Mouse (Mus musculus) heart, embryonic 15.5 days (tissue): ENCODE results near the gene Atrn. TPM values are rescaled to one million over a fixed set of nuclear protein-coding genes. Genes with fewer than 3 reads are reported as not detected.

ENCODE experiments used
- ATAC-seq: fragments of 200-750 bp; cut with Nextera tagmentation; replicated peaks from 2 replicates; pipeline ENCODE4 v1.8.0; 2017; ENCODE audit warnings: low read depth, moderate TSS enrichment; ENCODE audit not compliant: insufficient number of reproducible peaks, insufficient read depth, low FRiP score
- H3K27ac ChIP-seq: fragments of 300-500 bp; sonication (generic); 2 replicates; pipeline ENCODE4 v1.5.1; 2015; ENCODE audit warnings: mild to moderate bottlenecking, inconsistent platforms
- H3K27me3 ChIP-seq: fragments of 300-500 bp; sonication (generic); 2 replicates; pipeline ENCODE4 v1.6.1; 2015; ENCODE audit warnings: inconsistent platforms
- H3K36me3 ChIP-seq: fragments of 300-500 bp; sonication (generic); 2 replicates; pipeline ENCODE4 v1.6.1; 2015; ENCODE audit warnings: mild to moderate bottlenecking, inconsistent platforms
- H3K4me1 ChIP-seq: fragments of 300-500 bp; sonication (generic); replicated peaks from 2 replicates; pipeline ENCODE4 v1.6.1; 2015; ENCODE audit warnings: inconsistent platforms
- H3K4me2 ChIP-seq: fragments of 300-500 bp; sonication (generic); 2 replicates; pipeline ENCODE4 v1.6.1; 2015; ENCODE audit warnings: inconsistent platforms, mild to moderate bottlenecking, moderate library complexity
- H3K4me3 ChIP-seq: fragments of 300-500 bp; sonication (generic); 2 replicates; pipeline ENCODE4 v1.5.1; 2015; ENCODE audit warnings: mild to moderate bottlenecking, inconsistent platforms
- H3K9ac ChIP-seq: fragments of 300-500 bp; sonication (generic); 2 replicates; pipeline ENCODE4 v1.6.1; 2015; ENCODE audit warnings: mild to moderate bottlenecking, inconsistent platforms
- H3K9me3 ChIP-seq: fragments of 300-500 bp; sonication (generic); replicated peaks from 2 replicates; pipeline ENCODE4 v1.6.1; 2016; ENCODE audit warnings: inconsistent platforms
- WGBS: fragments of 180-500 bp; shearing (Covaris S2); methylation state at CpG from one replicate; pipeline ENCODE4 v1.1.7; 2015; ENCODE audit warnings: mixed read lengths; 5-methylcytosine and 5-hydroxymethylcytosine counted together
- polyA plus RNA-seq: library from polyadenylated mRNA; unstranded; fragments of >200 nt; fragmentation: Nextera tagmentation; extraction: Ambion mirVana; gene quantifications from 2 replicates; pipeline ENCODE4 v1.2.1, GENCODE M21; 2015

Gene Atrn
- polyA plus RNA-seq, 1 experiment from 2014 or later, result 4.0 TPM

DNA sequence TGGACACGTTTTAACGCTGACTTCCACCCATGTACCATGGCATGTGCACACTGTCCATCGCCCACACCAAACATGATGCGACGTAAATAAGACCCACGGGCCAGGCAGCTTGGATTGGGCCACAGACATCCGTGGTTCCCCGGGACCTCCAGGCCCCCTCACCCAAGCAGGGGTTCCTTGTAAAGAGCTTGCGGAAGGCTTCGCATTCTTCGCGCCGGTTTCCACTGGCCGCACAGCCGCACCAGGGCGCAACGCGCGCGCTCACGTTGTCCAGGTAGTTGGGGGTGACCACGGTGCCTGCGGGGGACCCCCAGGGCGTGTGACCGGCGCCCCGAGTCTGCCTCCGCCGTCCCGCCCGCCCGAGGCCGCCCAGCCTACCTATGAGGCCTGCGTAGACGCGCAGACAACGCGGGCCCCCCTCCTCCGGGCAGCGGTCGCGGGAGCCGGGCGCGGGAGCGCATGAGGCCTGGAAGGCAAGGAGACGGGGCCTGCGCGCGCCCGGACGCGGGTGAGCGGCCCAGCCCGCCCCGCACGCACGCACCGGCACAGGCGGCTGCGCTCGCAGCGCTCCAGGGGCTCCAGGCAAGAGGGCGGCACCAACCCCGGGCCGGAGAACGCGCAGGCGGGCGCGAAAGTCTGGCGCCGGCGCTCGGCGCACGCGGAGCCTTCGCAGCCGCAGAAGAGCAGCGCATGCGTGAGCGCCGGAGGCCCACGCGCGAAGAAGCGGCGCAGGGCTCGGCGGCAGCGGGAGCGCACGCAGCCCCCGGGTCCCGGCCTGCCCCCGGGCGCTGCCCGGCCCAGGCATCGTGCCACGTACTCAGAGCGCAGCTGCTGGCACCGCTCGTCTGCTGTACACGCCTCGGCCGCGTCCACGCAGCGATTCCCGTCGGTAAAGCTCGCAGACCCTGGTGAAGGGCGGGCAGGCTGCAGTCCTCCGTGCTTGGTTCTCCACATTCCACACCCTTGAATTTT, 134.8 kb downstream of the Atrn start:
- whole genome bisulfite sequencing, result 3% methylated on average over 107 of the region's 115 CpGs
- no peaks in the 10 kb centered on the region for H3K9me3 ChIP-seq
- H3K27ac ChIP-seq, result no peak overlapping the region
- no peaks in the 10 kb centered on the region for H3K36me3 ChIP-seq
- peak overlapping the region; percentile 94 for H3K4me2 ChIP-seq
- peaks cover 35% of the 10 kb centered on the region for H3K4me1 ChIP-seq
- peaks cover 52% of the 10 kb centered on the region for H3K27me3 ChIP-seq
- peak overlapping the region; percentile 50 for H3K9ac ChIP-seq
- no peak for ATAC-seq
- peak overlapping the region; percentile 57 for H3K4me3 ChIP-seq

DNA sequence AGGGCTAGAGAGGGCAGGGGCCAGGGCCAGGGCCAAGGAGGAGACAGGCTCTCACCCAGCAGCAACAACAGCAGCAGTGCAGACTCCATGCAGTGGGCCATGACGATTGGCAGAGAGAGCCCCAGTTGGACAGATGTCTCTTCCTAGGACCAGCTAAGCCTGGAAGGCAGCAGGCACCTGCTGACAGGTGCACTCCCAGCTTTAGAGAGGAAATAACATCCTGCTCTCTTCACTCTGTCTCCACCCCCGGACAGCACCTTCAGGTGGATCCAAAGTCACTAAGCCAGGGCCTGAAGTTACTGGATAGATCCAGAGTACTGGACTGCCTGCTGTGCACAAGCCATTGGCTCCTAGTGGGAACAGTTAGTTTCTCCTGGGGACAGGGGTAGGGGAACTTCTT, 136.7 kb downstream of the Atrn start, which contains the start of gene Gfra4:
TSS of gene Gfra4 (minus strand) at position 101 of the 400 bp plus-strand sequence.
- Histone ChIP-seq H3K9ac (no peak within 1 kb of the TSS), H3K4me3 (no peak within 1 kb of the TSS), H3K27me3 (peaks cover 51% of the 10 kb centered on the region), H3K4me2 (peak within 1 kb of the TSS; percentile 94), H3K4me1 (peaks cover 25% of the 10 kb centered on the region), H3K27ac (no peak within 1 kb of the TSS), H3K36me3 (no peaks in the 10 kb centered on the region), H3K9me3 (no peaks in the 10 kb centered on the region)
- ATAC-seq, result no peak
- 61% methylated on average over 2 of the region's 2 CpGs for WGBS

DNA sequence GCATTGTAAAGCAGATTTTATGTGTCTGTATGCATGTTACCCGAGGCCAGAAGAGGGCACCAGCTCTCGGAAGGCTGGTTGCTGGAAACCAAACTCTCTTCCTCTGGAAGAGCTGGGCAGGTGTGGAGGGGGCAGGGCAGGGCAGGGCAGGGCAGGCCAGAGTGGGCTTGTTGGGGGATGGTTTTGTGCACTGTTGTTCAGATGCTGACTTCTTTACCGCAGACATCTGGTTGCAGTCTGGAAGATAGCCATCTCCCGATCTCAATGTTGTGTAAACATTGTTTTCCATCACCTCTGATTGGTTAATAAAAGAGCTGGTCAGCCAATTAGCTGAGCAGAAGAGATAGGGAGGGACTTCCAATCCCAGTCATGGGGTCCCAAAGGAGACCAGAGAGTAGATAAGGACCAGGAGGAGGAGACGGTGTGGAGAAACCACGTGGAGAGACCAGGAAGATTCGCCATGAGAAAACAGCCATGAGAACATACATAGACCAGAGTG, 138.1 kb downstream of the Atrn start:
- Histone ChIP-seq H3K4me3 (no peak overlapping the region), H3K9ac (no peak overlapping the region), H3K36me3 (no peaks in the 10 kb centered on the region), H3K4me1 (peaks cover 20% of the 10 kb centered on the region), H3K27me3 (peaks cover 44% of the 10 kb centered on the region), H3K27ac (no peak overlapping the region), H3K4me2 (no peak overlapping the region), H3K9me3 (no peaks in the 10 kb centered on the region)
- WGBS, result 15% methylated on average over 7 of the region's 7 CpGs
- no peak for ATAC-seq

DNA sequence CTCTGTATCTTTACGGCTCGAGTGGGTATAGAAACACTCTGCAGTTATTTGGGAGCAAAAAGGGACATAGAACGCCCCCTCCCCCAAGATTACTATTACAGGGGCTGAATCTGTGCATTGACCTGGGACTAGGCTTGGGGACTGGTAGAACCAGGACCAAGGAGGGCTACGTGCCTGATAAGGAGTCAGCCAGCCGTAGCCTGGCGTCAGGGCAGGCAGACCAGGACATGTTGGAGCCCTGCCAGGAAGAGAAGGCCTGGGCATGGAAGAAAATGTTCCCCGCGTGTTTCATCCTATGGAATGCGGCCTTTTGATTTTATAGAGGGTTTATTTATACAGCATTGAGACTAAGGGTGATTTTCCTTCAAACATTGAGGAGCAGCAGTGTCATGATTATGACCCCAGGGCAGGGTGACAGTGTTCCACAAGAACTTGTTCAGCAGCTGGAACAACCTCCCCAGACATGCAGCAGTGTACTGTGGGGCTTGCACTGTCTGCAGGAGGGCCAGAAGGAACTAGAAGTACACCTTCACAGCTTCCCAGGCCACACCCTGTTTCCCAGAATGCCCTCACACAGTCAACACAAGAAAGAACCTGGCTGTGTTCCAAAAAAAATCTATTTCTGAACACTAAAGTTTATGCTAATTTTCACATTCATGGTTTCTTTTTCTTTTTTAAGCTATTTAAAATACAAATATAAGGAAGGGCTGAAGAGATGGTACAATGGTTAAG, 138.9 kb downstream of the Atrn start:
- 45% methylated on average over 9 of the region's 9 CpGs for WGBS
- Histone ChIP-seq H3K4me3 (no peak overlapping the region), H3K9ac (no peak overlapping the region), H3K36me3 (no peaks in the 10 kb centered on the region), H3K27me3 (peaks cover 36% of the 10 kb centered on the region), H3K4me1 (peaks cover 20% of the 10 kb centered on the region), H3K4me2 (peak overlapping the region; percentile 11; the same call in 1 of the 2 replicates), H3K27ac (peak overlapping the region; percentile 22; the same call in 1 of the 2 replicates), H3K9me3 (no peaks in the 10 kb centered on the region)
- ATAC-seq, result peak; percentile 44; the same call in 1 of the 2 replicates

DNA sequence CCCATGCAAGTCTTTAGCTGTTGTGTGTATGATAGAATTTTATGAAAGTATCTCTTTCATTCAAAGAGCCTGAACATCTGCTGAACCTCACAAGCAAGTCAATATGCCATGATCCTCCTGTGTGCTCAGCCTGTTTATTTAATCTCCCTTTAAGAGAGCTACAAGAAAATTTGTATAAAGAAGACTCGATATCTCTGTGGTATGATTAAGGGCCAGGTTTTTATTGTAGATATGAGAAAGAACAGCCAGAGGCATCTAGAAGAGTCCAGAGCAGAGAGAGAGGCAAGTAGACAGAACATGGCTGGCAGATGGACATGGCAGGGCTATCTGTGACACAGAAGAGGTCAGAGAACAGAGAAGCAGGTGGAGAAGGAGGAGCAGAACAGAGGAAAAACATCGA, 139.7 kb downstream of the Atrn start:
- Histone ChIP-seq H3K27me3 (peaks cover 31% of the 10 kb centered on the region), H3K36me3 (no peaks in the 10 kb centered on the region), H3K4me3 (no peak overlapping the region), H3K9me3 (no peaks in the 10 kb centered on the region), H3K4me1 (peaks cover 16% of the 10 kb centered on the region), H3K27ac (no peak overlapping the region), H3K4me2 (no peak overlapping the region), H3K9ac (no peak overlapping the region)
- no peak for ATAC-seq
- 67% methylated on average over 2 of the region's 2 CpGs for WGBS

DNA sequence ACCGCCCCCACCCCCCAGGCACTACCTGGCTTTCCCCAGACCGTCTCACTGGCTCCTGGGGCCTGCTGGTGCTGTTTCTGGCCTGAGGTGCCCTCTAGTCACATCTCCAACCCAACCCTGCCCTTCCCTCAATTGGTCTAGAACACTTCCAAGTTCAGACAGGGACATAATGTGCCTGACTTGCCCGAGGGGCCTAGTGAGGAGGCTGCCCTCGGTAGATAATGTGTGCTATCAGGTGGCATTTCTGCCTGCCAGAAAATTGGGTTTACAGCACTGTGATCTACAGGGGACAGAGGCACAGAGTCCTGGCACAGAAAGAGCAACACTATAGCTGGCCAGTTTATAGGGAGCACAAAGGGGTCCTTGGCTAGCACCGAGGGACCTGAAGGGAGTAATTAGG, 145.7 kb downstream of the Atrn start:
- Histone ChIP-seq H3K4me2 (no peak overlapping the region), H3K27ac (no peak overlapping the region), H3K27me3 (peaks cover 57% of the 10 kb centered on the region), H3K9ac (no peak overlapping the region), H3K4me1 (peaks cover 34% of the 10 kb centered on the region), H3K4me3 (no peak overlapping the region), H3K36me3 (no peaks in the 10 kb centered on the region), H3K9me3 (no peaks in the 10 kb centered on the region)
- 66% methylated on average over 5 of the region's 5 CpGs for WGBS
- ATAC-seq, result no peak

DNA sequence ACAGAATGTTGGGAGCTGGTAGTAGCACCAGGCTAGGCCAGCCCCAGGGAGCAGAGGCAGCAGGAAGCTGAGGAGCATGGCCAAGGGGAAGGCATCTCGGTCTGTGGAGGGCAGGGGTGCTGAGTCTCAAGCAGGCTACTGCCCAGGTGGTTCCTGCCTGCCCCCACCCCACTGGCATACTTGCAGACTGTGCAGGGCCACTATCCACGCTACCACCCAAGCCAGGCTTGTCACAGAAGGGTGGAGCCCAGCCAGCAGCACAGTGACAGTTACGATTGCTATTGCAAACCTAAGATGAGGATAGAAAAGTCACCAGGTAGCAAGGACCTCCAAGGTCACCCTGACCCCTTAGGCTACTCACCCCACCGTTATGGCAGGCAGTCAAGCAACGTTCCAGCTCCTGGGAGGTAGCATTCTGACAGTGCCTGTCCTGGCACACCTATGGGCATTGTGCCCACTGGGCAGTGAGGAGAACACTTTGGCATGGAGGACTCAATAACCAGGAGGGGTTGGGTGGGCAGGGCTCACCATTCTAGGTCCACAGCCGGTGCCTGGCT, 146.6 kb downstream of the Atrn start:
- no peak overlapping the region for H3K27ac ChIP-seq
- WGBS, result 78% methylated on average over 6 of the region's 6 CpGs
- ATAC-seq, result no peak
- no peaks in the 10 kb centered on the region for H3K36me3 ChIP-seq
- H3K4me1 ChIP-seq, result peaks cover 34% of the 10 kb centered on the region
- no peak overlapping the region for H3K4me3 ChIP-seq
- peaks cover 54% of the 10 kb centered on the region for H3K27me3 ChIP-seq
- no peak overlapping the region for H3K4me2 ChIP-seq
- H3K9ac ChIP-seq, result no peak overlapping the region
- no peaks in the 10 kb centered on the region for H3K9me3 ChIP-seq

DNA sequence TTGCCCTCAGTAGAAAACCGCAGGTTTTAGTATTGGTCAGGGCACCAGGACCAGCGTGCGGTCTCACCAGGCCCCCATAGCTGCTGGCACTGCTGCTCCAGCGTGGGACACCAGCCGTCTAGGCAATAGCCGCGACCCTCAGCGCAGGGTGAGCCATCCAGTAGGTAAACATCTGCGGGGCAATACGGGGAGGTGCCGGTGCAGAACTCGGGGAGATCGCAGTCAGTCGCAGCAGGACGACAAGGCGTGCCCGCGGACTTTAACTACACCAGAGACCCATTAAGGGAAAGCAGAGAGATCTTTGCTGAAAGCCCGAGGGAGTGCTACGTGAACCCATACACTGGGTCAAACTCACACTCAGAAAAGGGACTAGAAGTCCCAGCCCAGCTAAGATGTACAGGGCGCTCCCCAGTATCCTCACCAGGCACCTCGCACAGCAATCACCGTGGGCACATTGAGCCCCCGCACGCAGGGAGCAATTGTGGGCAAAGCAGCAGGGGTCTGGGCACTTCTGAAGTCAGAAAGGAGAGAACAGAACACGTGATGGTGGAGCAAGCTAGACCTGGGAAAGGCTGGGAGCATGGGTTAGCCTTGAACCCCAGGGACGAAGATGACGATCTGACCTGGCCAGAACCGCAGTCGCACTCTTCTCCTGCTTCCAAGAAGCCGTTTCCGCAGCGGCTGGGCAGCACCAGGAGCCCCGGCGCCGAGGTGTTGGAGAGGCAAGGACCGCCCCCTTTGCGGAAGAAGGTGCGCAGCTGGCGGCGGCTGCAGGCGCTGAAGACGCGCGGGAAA, 147.8 kb downstream of the Atrn start:
- no peaks in the 10 kb centered on the region for H3K9me3 ChIP-seq
- no peak overlapping the region for H3K9ac ChIP-seq
- peaks cover 53% of the 10 kb centered on the region for H3K27me3 ChIP-seq

DNA sequence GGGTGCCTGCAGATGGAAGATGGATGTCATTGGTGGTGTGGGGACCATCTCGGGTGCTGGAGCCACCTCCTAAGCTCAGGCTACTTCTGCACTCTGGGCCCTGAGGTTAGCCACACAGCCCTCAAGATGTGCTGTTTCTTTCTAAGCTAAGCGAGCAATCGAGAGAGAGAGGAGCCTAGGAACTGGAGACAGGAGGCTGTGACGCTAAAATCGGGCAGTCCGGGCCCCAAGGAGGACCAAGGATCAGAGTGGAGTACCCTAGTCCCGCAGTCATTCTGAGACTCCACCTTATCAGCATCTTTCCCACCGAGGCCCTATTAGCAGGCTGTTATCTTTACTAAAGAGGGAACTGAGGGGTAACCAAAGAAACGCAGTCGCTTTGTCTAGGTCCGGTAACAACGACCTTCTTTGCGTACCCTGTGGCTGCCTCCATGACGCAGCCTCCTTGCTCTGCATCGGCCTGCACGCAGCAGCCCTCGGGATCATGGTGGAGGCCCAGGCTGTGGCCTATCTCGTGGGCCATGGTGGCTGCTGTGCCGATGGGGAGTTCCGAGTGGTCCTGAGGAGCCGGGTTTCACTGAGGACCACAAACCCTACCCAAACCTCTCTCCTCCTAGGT, 148.5 kb downstream of the Atrn start:
- 3% methylated on average over 21 of the region's 21 CpGs for WGBS

More for the DNA sequence above, 147.8 kb downstream of the Atrn start:
- H3K4me2 ChIP-seq, result peak overlapping the region; percentile 58
- 3% methylated on average over 45 of the region's 45 CpGs for WGBS
- no peak for ATAC-seq
- peak overlapping the region; percentile 33 for H3K4me3 ChIP-seq
- H3K36me3 ChIP-seq, result no peaks in the 10 kb centered on the region
- H3K4me1 ChIP-seq, result peaks cover 38% of the 10 kb centered on the region
- H3K27ac ChIP-seq, result no peak overlapping the region

DNA sequence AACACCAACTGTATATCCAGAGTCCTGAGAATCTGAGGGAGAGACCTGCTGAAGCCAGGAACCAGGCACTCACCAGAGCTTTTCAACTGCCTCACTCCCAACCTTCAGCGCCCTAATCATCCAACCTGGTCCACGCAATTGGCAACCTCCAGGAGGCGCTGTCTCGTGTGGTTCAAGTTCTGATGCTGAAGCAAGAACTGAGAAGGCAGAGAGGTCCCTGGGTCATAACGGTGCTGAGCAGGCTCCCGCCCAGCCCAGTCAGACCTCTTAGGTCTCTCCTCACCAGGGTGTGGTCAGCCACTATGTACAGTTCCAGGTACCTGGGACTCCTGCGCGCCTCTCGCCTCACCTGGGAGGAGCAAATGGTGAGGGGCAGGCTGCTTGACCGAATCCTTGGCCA, 149.3 kb downstream of the Atrn start:
- Histone ChIP-seq H3K9ac (no peak overlapping the region), H3K9me3 (no peaks in the 10 kb centered on the region), H3K27me3 (peaks cover 53% of the 10 kb centered on the region), H3K4me2 (peak overlapping the region; percentile 58), H3K27ac (no peak overlapping the region), H3K4me3 (no peak overlapping the region), H3K36me3 (no peaks in the 10 kb centered on the region), H3K4me1 (peaks cover 54% of the 10 kb centered on the region)
- WGBS, result 6% methylated on average over 10 of the region's 10 CpGs
- ATAC-seq, result no peak

More for the DNA sequence above, 148.5 kb downstream of the Atrn start:
- H3K27ac ChIP-seq, result no peak overlapping the region
- H3K4me1 ChIP-seq, result peaks cover 45% of the 10 kb centered on the region
- no peak for ATAC-seq
- H3K9me3 ChIP-seq, result no peaks in the 10 kb centered on the region
- no peak overlapping the region for H3K9ac ChIP-seq
- H3K36me3 ChIP-seq, result no peaks in the 10 kb centered on the region
- H3K4me2 ChIP-seq, result peak overlapping the region; percentile 58
- H3K27me3 ChIP-seq, result peaks cover 53% of the 10 kb centered on the region
- peak overlapping the region; percentile 33 for H3K4me3 ChIP-seq
